Mouse (Mus musculus) WW6 (cell line): Measurements from ENCODE around the gene Egfl7.

Source experiments
- DNase-seq: peaks from one replicate; pipeline ENCODE4 v3.0.0-alpha.2; 2013; ENCODE audit warnings: low read depth, low spot score

Gene Egfl7

GRCm38 (mm10) chr2:26566221-26566620 lies 13.6 kb upstream of the Egfl7 start:
- no peak for DNase-seq

DNA sequence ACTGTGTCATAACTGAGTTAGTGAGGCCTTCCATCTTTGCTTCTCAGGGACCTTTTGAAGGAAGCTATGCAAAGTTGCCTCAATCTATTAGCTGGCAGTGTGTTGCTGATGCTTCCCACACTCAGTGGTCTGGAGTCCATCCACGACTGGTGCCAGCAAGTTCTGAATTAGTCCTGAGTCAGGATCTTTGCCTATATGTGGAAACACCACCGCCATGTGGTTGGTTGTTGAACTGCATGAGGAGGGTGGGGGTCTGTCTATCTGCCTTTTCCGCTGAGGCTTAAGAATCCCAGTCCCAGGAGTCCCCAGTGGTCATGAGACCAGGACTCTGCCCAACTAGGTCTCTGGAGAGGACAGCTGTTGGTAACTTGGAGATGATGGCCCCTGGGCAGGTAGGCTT lies 9.8 kb upstream of the Egfl7 start:
- no peak for DNase-seq

DNA sequence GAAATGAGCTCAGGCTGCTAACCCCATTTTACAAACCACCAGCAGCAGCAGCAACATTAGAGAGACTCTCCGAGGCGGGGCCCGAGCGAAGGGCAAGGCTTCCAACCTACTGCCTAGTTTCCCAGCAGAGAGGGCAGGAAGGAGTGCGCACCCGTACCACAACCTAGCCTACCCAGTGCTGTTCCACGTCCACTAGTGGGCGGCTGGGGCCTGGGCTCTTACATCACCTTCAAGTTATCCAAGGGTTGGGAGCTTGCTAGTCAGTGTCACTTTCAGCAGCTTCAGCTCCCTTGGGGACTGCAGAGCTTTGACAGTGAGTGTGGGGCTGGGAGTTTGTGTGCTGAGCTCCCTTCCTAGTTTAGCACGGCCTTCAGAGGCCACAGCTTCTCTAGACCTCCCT lies 8.4 kb upstream of the Egfl7 start:
- DNase-seq: no peak

- no peak for DNase-seq
Measured at GRCm38 (mm10) chr2:26571826-26572225, 8.0 kb upstream of the Egfl7 start.

DNA sequence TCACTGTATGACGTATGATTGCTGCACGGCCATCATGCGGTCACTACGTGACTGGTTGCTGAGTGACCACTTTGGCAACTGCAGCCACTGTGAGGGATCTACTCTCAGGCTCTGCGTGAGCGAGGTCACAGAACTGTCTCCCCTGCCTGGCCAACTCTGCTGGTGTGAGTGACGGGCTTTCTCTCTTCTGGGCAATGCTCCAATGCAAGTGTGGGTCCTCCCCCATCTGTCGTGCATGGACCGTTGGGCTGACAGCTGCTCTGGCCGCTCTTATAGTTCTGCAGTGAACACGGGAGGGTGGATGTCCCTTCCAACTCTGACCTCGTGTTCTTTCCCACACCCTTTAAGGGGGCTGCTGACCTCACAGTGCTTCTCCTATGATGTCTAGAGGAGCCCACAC lies 6.4 kb upstream of the Egfl7 start:
- no peak for DNase-seq

DNA sequence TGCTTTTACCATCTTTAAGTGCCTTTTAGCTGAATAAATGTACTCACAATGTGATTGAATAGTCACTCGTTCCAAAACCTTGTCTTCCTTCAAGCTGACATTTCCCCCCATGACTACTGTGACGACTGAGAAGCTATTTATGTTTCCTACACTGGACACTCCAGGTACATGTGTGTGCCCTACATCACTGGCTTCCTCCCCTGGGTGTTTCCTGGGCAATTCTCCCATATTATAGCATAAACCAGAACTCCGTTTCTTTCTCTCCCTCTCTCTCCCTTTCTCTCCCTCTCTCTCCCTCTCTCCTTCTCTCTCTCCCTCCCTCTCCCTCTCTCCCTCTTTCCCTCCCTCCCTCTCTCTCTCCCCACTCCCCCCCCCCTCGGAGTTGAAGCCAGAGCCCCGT lies 6.0 kb upstream of the Egfl7 start:
- DNase-seq: no peak

- DNase-seq: no peak
Measured at GRCm38 (mm10) chr2:26574862-26575261, 5.0 kb upstream of the Egfl7 start.

DNA sequence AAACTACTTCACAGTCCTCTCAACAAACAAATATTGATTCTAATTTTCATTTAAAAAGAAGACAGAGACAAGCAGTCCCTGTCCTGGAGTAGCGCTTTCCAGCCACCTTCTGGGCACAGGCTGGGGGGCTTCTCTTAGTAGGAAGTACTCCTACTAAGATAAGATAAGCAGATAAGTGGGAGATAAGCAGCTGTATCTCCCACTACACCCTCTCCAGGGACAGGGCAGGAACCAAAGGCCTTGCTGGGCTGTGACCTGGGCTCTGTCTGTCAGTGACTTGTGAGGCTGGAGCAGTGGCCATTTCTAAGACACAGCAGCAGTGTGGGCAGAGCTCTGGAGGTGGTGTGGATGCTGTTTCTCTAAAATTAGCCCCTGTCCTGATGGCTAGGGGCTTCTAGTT lies 4.4 kb upstream of the Egfl7 start:
- no peak for DNase-seq

- no peak for DNase-seq
Measured at GRCm38 (mm10) chr2:26575865-26576264, 3.9 kb upstream of the Egfl7 start.

DNA sequence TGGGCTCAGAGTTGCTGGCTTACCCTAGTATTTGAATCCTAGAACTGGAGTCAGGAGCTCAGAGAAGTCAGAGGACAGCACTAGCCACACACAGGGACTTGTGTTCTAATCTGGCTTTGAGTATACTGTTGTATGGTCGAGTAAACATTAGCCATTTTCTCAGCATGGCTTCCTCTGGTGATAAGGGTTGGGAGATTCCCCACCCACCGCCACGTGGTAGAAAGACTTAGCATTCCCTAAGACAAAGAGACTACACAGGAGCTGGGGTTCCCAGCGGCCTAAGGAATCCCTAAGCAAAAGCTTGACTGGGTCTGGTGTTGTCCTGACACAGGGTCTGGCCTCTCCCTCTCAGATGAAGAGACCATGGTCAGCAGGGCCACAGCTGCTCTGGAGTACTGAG lies 3.4 kb upstream of the Egfl7 start:
- DNase-seq: no peak

- DNase-seq: no peak
Measured at GRCm38 (mm10) chr2:26578369-26578768, 1.4 kb upstream of the Egfl7 start.

GRCm38 (mm10) chr2:26580751-26581150 lies 937 bp downstream of the Egfl7 start:
- DNase-seq: no peak

- DNase-seq: no peak
Measured at GRCm38 (mm10) chr2:26582203-26582602, 2.4 kb downstream of the Egfl7 start.

- no peak for DNase-seq
Measured at GRCm38 (mm10) chr2:26582741-26583140, 2.9 kb downstream of the Egfl7 start.

GRCm38 (mm10) chr2:26583640-26584039 lies 3.8 kb downstream of the Egfl7 start:
- no peak for DNase-seq

GRCm38 (mm10) chr2:26585713-26586112 lies 5.9 kb downstream of the Egfl7 start:
- no peak for DNase-seq

DNA sequence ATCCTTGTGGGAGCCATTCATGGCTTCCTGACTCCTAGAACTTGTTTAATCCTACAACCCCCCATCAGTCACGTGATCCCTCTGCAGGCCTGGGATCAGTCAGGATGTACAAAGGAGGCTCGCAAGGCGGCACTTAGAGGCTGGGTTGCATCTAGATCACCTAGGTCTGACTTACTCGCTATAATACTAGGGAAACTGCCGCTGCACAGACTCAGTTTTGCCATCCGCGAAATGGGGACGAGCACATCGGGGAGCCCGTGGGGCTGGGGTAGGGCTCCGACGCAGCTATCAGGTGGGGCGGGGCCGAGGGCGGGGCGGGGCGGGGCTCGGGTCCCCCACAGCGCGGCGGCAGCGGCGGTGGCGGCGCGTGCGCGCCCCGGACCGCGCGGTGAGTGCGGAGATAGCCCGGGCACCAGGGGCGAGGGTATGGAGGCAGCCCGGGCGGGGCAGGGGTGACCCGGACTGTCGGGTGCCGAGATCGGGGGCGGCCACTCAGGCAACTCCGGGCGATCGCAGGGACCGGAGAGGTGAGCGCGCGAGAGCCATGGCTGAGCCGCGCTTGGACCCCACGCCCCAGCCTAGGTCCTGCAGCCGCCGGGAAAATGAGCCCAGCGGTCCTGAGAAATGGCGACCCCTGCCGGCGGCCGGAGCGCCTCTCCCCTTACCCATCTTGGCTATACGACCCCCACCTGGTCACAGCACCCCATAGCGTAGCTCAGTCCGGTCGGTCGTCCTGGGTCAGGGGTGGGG lies 6.7 kb downstream of the Egfl7 start, which contains the start of gene Gm20532:
TSS of gene Gm20532 (plus strand) at position 346 of the 750 bp plus-strand sequence.
- DNase-seq: peak; percentile 69

DNA sequence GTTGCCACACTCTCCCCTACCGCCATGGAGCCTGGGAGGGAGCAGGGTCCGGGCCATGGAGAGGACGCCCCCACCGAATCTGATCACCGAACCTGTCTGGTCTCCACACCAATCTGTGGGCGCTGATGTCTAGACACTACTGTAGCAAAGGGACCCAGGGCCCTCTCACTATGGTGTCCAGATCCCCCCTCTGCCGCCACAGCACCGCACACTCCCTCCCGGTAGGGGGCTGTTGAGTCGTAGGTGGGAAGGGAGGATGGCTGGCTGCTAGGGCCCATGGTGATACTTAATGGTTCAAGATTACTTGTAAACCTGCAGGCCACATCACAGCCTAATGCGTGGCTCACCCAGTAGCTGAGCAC lies 7.2 kb downstream of the Egfl7 start:
- DNase-seq: peak; percentile 56

GRCm38 (mm10) chr2:26588573-26588972 lies 8.8 kb downstream of the Egfl7 start:
- no peak for DNase-seq

DNA sequence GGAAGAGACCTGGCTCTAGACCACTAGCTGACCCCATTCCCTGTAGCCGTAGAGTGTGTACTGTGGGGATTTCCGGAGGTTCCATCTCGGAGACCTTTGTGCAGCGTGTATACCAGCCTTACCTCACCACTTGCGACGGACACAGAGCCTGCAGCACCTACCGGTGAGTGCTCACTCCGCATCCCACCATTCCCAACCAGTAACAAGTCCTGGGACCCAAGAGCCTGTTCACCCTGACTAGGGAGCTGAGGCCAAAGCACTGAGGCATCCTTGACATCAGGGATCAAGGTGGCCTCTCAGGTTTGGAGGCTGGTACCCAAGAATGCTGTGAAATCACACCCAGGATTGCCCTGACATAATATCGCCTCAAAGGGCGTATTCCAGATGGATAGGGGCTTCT lies 9.5 kb downstream of the Egfl7 start:
- DNase-seq: no peak

DNA sequence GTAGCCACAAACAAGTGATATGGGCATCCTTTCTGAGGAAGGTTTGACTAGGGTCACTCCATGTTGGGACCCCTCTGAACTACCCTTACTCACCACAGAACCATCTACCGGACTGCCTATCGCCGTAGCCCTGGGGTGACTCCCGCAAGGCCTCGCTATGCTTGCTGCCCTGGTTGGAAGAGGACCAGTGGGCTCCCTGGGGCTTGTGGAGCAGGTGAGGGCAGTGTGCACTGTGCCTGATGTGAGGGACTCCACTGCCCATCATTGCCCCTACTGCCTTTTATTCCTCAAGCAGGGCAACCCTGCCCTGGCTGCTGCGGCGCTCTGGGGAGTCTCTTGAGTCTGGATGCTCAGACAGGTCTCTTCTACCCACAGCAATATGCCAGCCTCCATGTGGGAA lies 10.5 kb downstream of the Egfl7 start:
- no peak for DNase-seq

GRCm38 (mm10) chr2:26590962-26591361 lies 11.1 kb downstream of the Egfl7 start:
- no peak for DNase-seq

GRCm38 (mm10) chr2:26591416-26591815 lies 11.6 kb downstream of the Egfl7 start:
- no peak for DNase-seq
